Mouse (Mus musculus) left cerebral cortex, adult 11 months (tissue): ENCODE measurements around the gene Gabrg3.

Experiments used
- DNase-seq: peaks from one replicate; pipeline ENCODE4 v3.0.0; 2022; ENCODE audit warnings: low spot score

Gene Gabrg3

DNA sequence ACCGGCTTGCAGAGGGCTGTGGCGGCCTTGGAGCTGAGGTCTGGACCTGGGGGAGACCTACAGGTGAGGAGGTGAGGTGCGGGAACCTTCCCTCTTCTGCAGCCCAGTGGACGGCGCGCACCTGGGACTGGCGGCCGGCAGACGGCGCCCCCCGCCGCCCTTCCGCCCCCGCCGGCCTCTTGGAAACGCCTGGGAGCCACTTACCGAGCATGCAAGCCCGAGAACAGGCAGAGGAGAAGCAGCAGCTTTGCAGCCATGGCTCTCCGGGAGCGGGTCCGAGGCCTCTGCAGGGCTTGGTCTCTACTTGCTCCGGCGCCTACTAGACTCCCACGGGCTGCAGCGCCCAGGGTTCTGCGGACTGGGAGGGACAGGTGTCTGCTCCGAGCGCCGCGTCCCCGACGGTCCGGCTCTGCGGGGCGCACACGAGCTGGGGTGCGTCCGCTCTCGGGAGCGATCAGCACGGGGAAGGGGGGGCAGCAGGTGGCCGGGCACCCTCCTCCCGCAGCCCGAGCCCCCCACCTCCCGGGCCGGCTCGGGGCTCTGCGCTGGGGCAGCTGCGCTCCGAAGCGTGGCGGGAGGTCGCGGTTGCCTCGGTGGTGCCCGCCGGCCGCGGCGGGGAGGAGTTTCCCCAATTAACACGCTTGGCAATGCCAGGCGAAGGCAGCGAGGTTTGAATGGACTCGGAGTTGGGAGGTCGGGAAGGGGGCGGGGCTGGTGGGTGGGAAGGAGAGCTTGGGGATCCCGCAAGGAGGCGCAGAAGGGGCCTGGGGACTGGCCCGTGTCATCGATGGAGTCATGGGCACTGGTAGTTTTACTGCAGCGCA lies at the start of gene Gabrg3:
Gene Gabrg3 (minus strand): TSS at position 672 of the 824 bp plus-strand sequence.
- DNase-seq: no peak

DNA sequence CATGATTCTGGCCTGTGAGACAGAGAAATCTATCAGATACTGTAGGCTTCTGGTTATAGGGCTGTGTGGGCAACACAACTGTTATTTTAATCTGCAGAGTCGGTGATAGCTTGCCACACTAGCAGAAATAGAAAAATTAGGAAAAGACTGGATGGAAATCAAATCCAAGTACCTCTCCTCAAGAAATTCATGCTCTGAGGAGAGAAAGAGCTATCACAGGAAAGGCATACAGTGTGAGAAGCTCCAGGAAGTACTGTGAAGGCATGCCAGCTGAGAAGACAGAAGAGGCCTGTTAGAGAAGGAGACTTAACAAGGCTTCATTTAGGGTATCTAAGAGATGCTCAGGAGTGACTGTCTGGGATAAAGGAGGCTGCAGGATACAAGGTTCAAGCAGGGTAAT lies 35.7 kb upstream of the Gabrg3 start:
- no peak for DNase-seq

DNA sequence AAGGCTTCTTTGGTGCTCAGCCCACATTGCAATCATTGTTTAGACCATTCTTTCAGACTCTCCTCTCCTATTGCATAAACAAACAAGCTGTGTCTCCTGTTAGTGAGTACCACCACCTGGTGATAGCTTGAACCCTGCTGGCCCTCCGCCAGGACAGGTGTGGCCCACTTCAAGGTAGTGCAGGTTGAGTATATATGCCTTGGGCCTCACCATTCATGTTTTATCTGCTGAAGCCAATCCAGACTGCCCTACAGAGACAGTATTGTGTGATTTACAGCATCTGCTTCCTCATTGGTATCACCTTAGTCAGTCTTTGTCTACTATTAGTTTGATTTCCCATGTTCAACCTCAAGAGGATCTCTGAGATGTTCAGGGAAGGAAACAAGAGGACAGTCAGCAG lies 34.1 kb upstream of the Gabrg3 start:
- DNase-seq: no peak

DNA sequence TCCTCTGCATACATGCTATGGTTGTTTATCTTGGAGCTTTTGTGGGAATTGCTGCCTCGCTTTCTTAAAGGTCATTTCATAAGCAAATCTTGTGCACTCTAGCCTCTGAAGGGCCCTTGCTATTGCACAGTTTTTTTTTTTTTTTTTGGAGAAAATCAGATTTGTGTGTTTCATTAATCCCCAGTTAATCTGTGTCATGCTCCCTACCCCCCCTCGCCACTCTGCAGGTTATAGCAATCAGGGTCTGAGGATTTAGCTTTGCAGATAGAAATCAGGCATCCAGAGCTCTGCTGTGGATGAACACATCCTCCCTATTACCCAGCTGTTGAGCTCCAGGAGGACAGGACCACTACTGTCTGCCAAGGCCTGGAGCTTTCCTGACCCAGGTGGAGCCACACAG lies 32.4 kb upstream of the Gabrg3 start, which contains the start of gene Gabrb3:
Gene Gabrb3 (plus strand): TSS at position 301 of the 400 bp plus-strand sequence.
- no peak for DNase-seq

GRCm38 (mm10) chr7:57412896-57413295 lies 25.9 kb upstream of the Gabrg3 start:
- DNase-seq: no peak

DNA sequence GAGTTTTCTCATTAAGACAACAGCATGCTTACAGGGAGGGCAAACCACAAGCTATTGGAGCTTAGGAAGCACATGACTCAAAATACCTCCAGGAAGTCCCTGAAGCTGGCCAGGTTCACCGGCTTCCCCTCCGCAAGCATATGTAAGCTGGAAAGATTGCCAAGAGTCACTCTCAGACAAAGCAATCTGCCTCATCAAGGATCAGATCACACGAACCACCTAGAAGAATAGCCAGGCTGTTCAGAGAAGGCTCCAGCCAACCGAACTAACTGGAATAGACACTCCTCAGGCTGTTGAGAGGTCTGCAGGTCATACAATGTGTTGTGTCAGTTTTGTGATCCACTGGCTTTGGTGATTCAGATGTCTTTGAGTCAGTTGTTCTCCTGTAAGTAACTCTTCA lies 24.2 kb upstream of the Gabrg3 start:
- DNase-seq: no peak

GRCm38 (mm10) chr7:57393551-57393950 lies 6.6 kb upstream of the Gabrg3 start:
- DNase-seq: no peak

DNA sequence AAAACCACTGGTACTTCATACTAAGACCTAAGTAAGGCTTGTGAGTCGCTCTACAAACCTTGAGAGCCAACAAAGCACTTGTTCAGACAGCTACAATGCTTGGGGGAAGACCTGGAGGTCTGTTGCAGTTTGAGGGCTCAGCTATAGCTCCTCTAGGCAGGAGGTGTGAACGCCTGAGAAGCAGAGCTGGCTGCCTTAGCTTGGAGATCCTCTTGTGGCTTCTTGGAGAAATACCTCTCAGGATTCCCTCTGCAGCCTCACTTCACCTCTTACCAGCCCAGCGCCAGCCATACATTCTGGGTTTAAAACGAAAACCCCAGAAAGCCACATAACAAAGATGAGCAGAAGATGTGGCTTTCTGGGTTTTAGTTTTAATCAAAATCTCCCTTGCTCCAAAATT lies 3.1 kb upstream of the Gabrg3 start:
- no peak for DNase-seq

DNA sequence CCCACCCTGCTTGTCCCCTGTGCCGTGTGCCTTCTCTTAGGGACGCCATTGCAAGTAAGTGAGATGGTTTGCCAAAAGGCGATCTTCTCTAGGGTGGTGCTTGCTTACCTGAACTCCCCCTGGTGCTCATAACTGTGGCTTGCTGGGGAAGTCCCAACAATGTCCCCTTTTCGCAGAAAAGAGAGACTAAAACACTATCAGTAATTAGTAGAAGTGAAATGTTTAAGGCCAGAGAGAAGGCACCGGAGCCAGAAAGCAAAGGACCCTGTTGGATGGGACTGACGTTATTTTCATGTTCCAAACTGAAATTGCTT lies 310 bp upstream of the Gabrg3 start:
- DNase-seq: no peak

DNA sequence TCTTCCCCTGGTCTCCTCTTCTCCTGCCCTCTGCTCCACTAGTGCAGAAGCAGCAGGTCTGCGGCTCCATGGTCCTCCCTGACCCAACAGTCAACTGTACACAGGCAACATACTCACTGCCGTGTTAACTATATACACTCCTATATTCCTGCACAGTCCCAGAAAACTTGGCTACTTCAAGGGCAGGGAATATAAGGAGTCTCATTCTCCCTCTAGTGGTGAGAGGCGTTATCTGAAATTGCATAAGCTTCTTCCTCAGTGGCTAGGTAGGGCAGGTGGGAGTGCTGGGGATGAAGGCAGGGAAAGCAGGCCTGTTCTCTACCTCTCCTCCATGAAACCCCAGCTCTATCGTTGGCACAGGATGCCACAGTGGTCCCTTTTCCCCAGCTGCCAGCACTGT lies 2.9 kb downstream of the Gabrg3 start:
- no peak for DNase-seq

DNA sequence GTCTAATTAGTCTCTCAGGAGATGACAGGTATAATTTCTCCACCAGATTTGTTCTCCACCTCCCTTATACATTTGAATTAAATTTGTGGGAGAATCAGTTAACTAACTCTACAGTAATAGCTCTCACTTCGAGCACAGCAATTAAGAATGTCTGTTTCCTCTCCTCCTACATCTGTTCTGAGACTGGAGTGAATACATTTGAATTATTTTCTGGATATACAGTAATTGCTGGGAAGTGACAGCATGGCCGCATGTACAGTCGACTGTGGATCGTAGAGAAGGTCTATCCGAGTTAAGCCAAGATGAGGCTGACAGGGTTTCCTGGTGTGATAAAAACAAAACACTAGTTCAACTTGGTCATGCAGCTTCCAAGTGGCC lies 21.0 kb downstream of the Gabrg3 start:
- DNase-seq: no peak

DNA sequence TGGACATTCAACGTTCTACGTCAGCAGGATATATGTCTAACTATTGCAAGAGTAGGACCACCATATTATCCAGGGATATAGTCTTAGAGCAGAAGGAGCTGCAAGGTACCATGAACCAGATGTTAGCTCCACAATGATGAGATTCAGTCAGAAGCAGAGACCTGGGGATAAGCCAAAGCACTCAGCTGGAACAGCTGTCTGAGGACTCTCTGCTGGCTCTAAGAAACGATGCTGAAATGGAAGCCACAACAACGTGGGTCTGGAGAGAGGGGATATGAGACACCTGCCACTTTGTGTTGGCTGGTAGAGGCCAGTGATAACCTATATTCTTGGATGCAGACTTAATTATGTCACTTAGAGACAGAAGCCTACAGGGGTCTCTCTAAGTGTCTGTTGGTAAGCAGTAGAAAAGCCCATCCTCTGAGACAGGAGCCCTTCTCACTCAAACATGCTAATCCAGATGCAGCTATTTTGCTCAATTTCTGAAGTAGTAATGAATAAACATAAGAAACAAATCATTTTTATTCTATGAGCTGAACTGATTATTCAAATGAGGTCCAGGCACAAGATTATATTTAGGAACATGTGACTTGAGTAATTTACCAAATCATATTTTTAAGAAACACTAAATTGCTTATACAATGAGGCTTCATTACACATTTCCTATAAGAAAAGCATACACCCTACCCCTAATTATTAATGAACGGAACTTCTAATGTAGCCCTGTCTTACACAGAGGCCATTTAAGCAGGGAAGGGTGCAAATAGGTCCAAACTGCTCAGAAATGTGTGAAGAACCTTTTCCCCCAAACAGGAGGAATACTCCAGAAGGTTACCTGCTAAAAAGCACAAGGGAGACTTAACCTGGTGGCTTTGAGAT lies 21.6 kb downstream of the Gabrg3 start:
- no peak for DNase-seq

GRCm38 (mm10) chr7:57363812-57364211 lies 23.2 kb downstream of the Gabrg3 start:
- no peak for DNase-seq

- DNase-seq: no peak
Observed at GRCm38 (mm10) chr7:57357871-57358540, 29.0 kb downstream of the Gabrg3 start.

- no peak for DNase-seq
Observed at GRCm38 (mm10) chr7:57356565-57357301, 30.3 kb downstream of the Gabrg3 start.

DNA sequence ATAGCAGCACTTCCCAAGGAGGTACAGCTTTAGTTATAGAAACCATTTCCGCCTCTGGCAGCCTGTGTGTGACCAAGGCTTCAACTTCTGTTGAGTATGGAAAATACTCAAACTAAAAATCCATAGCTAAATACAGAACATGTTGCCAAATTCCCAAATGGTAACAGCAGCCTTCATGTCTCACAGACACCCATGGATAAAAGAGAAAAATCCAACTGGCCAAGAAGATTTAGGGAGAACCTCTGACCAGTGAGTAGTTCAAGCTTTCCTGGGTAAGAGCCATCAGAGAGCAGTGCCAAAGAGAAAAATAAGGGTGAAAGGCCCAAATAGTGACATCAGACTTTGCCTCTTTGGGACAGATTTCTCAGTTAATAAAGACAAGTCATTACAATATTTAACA lies 38.2 kb downstream of the Gabrg3 start:
- DNase-seq: no peak

GRCm38 (mm10) chr7:57341910-57342309 lies 45.1 kb downstream of the Gabrg3 start:
- no peak for DNase-seq

DNA sequence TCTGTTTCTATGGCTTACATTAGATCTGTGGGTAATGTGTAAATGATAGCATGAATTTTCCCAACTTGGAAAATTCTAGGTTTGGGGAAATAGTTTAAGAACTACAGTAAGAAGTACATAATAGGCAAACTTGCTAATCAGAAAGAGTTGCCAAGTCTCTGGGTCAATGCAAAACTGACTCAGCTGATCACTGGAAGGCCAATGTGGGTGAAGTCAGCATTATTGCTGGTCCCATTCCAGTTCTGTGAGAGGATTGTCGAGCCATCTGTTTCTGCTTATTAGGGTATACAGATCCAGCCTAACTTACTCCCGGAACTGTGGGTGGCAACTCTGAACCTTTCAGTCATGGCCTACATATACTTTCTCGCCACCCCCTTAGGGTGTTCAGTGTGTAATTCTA lies 55.8 kb downstream of the Gabrg3 start:
- DNase-seq: no peak

DNA sequence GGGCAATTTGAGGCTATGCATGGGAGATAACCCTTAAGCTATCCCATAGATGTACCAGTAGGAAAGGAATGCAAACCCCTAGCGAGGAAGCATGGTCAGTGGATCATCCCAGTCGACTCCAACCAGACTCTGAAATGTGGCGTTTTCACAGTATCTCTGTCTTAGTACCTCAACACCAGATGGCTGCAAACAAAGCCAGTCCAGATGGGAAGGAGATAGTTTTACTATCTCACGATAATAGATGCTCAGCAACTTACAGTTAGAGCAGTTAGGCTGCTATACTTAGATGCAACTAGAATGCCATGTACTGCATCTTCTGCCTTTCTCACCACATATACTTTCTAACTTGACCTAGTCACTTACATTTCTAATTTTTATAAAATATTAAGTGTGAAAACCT lies 56.7 kb downstream of the Gabrg3 start:
- no peak for DNase-seq

DNA sequence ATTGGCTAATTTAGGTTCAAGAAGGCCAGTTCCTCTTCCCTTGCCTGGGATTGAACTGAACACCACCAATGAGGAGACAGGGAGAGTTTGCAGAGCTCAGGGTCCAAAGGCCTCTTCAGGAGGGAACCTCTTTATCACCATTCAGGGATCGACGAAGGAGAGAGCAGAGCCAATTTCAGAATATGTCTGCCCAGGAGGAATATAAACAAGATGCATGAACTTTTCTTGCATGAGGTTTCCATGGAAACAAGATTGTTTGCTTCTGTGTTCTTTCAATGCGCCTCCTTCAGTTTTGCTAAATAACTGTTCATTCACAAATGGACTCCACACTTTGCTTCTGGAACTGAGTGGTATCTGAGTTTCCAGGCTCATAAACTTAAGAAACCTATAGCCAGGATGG lies 62.5 kb downstream of the Gabrg3 start:
- DNase-seq: no peak

DNA sequence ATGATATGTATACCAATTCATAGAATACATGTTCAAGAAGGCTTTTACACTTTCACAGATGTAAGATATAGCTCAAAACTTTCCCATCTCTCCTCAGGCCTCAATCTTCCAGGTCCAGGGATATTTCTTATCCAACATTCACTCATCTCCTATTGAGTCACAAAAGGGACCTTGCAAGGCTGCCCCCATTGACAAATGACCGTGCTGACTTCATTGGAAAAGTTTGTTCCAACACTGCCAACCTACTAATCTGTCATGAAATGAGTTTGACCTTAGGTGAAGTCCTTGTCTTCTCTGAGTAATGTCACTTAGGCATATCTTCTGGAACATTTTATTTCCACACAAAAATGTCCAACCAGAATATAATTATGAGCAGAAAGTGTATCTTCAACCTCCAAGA lies 64.9 kb downstream of the Gabrg3 start:
- no peak for DNase-seq

- no peak for DNase-seq
Observed at GRCm38 (mm10) chr7:57314971-57315370, 72.0 kb downstream of the Gabrg3 start.
